Mouse (Mus musculus): ENCODE results near the gene Tnip1. TPM values are rescaled to one million over a fixed set of nuclear protein-coding genes. Genes with fewer than 3 reads are reported as not detected.

Gene Tnip1
- polyA plus RNA-seq, 1 experiment = 69.0 TPM

GRCm38 (mm10) chr11:54987974-54988373 is 25.3 kb upstream of the Tnip1 start:
- Histone ChIP-seq H3K9me3 (no peaks in the 10 kb centered on the region), H3K36me3 (replicated peaks; ENCODE audit: low read length) (no peaks in the 10 kb centered on the region), H3K27me3 (replicated peaks) (peaks cover 24% of the 10 kb centered on the region), H3K4me3 (replicated peaks) (no peak overlapping the region), H3K4me1 (peaks cover 22% of the 10 kb centered on the region)
- no peak for TF ChIP-seq GATA1 (IDR thresholded peaks at IDR 0.05; ENCODE audit: borderline replicate concordance, low read length)
- no peak for TF ChIP-seq FLI1 (IDR thresholded peaks at IDR 0.05; ENCODE audit: low read length)

- H3K36me3 ChIP-seq (replicated peaks; ENCODE audit: low read length) = peaks cover 8% of the 10 kb centered on the region
- H3K4me1 ChIP-seq = peaks cover 20% of the 10 kb centered on the region
- TF ChIP-seq FLI1 (IDR thresholded peaks at IDR 0.05; ENCODE audit: low read length) = no peak
- no peak overlapping the region for H3K4me3 ChIP-seq (replicated peaks)
- peaks cover 12% of the 10 kb centered on the region for H3K27me3 ChIP-seq (replicated peaks)
- no peaks in the 10 kb centered on the region for H3K9me3 ChIP-seq
These were observed 22.4 kb upstream of the Tnip1 start for GRCm38 (mm10) chr11:54985086-54985485.

GRCm38 (mm10) chr11:54984581-54984980 is 21.9 kb upstream of the Tnip1 start:
- Histone ChIP-seq H3K4me1 (peaks cover 22% of the 10 kb centered on the region), H3K27me3 (replicated peaks) (peaks cover 11% of the 10 kb centered on the region), H3K36me3 (replicated peaks; ENCODE audit: low read length) (peaks cover 8% of the 10 kb centered on the region), H3K9me3 (no peaks in the 10 kb centered on the region), H3K4me3 (replicated peaks) (no peak overlapping the region)
- TF ChIP-seq FLI1 (IDR thresholded peaks at IDR 0.05; ENCODE audit: low read length) (no peak), GATA1 (IDR thresholded peaks at IDR 0.05; ENCODE audit: borderline replicate concordance, low read length) (no peak)

GRCm38 (mm10) chr11:54984085-54984484 is 21.4 kb upstream of the Tnip1 start:
- Histone ChIP-seq H3K9me3 (no peaks in the 10 kb centered on the region), H3K36me3 (replicated peaks; ENCODE audit: low read length) (peaks cover 13% of the 10 kb centered on the region)

GRCm38 (mm10) chr11:54982520-54982919 is 19.8 kb upstream of the Tnip1 start:
- H3K36me3 ChIP-seq (replicated peaks; ENCODE audit: low read length) = peaks cover 15% of the 10 kb centered on the region
- H3K4me3 ChIP-seq (replicated peaks) = no peak overlapping the region
- H3K4me1 ChIP-seq = peaks cover 36% of the 10 kb centered on the region
- H3K27me3 ChIP-seq (replicated peaks) = peaks cover 8% of the 10 kb centered on the region
- no peak for TF ChIP-seq FLI1 (IDR thresholded peaks at IDR 0.05; ENCODE audit: low read length)
- no peak for TF ChIP-seq GATA1 (IDR thresholded peaks at IDR 0.05; ENCODE audit: borderline replicate concordance, low read length)
- no peaks in the 10 kb centered on the region for H3K9me3 ChIP-seq

More at GRCm38 (mm10) chr11:54984085-54984484, 21.4 kb upstream of the Tnip1 start:
- Histone ChIP-seq H3K27me3 (replicated peaks) (peaks cover 9% of the 10 kb centered on the region), H3K4me1 (peaks cover 26% of the 10 kb centered on the region), H3K4me3 (replicated peaks) (no peak overlapping the region)
- no peak for TF ChIP-seq GATA1 (IDR thresholded peaks at IDR 0.05; ENCODE audit: borderline replicate concordance, low read length)
- no peak for TF ChIP-seq FLI1 (IDR thresholded peaks at IDR 0.05; ENCODE audit: low read length)

GRCm38 (mm10) chr11:54981630-54982029 is 18.9 kb upstream of the Tnip1 start:
- Histone ChIP-seq H3K36me3 (replicated peaks; ENCODE audit: low read length) (peaks cover 15% of the 10 kb centered on the region), H3K9me3 (no peaks in the 10 kb centered on the region)
- TF ChIP-seq GATA1 (IDR thresholded peaks at IDR 0.05; ENCODE audit: borderline replicate concordance, low read length) (no peak), FLI1 (IDR thresholded peaks at IDR 0.05; ENCODE audit: low read length) (no peak)

GRCm38 (mm10) chr11:54977385-54977937 is 14.7 kb upstream of the Tnip1 start:
- no peak for TF ChIP-seq FLI1 (IDR thresholded peaks at IDR 0.05; ENCODE audit: low read length)
- TF ChIP-seq GATA1 (IDR thresholded peaks at IDR 0.05; ENCODE audit: borderline replicate concordance, low read length) = no peak
- peaks cover 72% of the 10 kb centered on the region for H3K4me1 ChIP-seq
- H3K27me3 ChIP-seq (replicated peaks) = no peaks in the 10 kb centered on the region
- no peaks in the 10 kb centered on the region for H3K9me3 ChIP-seq
- peaks cover 15% of the 10 kb centered on the region for H3K36me3 ChIP-seq (replicated peaks; ENCODE audit: low read length)
- no peak overlapping the region for H3K4me3 ChIP-seq (replicated peaks)

More at GRCm38 (mm10) chr11:54981630-54982029, 18.9 kb upstream of the Tnip1 start:
- peaks cover 8% of the 10 kb centered on the region for H3K27me3 ChIP-seq (replicated peaks)
- peaks cover 45% of the 10 kb centered on the region for H3K4me1 ChIP-seq
- no peak overlapping the region for H3K4me3 ChIP-seq (replicated peaks)

GRCm38 (mm10) chr11:54976351-54976750 is 13.6 kb upstream of the Tnip1 start:
- Histone ChIP-seq H3K4me3 (replicated peaks) (no peak overlapping the region), H3K9me3 (no peaks in the 10 kb centered on the region), H3K27me3 (replicated peaks) (no peaks in the 10 kb centered on the region), H3K4me1 (peaks cover 83% of the 10 kb centered on the region), H3K36me3 (replicated peaks; ENCODE audit: low read length) (peaks cover 9% of the 10 kb centered on the region)
- TF ChIP-seq FLI1 (IDR thresholded peaks at IDR 0.05; ENCODE audit: low read length) = no peak
- no peak for TF ChIP-seq GATA1 (IDR thresholded peaks at IDR 0.05; ENCODE audit: borderline replicate concordance, low read length)

GRCm38 (mm10) chr11:54975756-54976155 is 13.0 kb upstream of the Tnip1 start:
- TF ChIP-seq FLI1 (IDR thresholded peaks at IDR 0.05; ENCODE audit: low read length) (no peak), GATA1 (IDR thresholded peaks at IDR 0.05; ENCODE audit: borderline replicate concordance, low read length) (no peak)
- Histone ChIP-seq H3K9me3 (no peaks in the 10 kb centered on the region), H3K4me3 (replicated peaks) (peak overlapping the region; percentile 38), H3K27me3 (replicated peaks) (no peaks in the 10 kb centered on the region), H3K36me3 (replicated peaks; ENCODE audit: low read length) (peaks cover 7% of the 10 kb centered on the region), H3K4me1 (peaks cover 84% of the 10 kb centered on the region)

- peaks cover 88% of the 10 kb centered on the region for H3K4me1 ChIP-seq
- TF ChIP-seq FLI1 (IDR thresholded peaks at IDR 0.05; ENCODE audit: low read length) (no peak), GATA1 (IDR thresholded peaks at IDR 0.05; ENCODE audit: borderline replicate concordance, low read length) (no peak)
- H3K36me3 ChIP-seq (replicated peaks; ENCODE audit: low read length) = peaks cover 7% of the 10 kb centered on the region
- no peaks in the 10 kb centered on the region for H3K9me3 ChIP-seq
- H3K4me3 ChIP-seq (replicated peaks) = peak overlapping the region; percentile 74
- H3K27me3 ChIP-seq (replicated peaks) = no peaks in the 10 kb centered on the region
These were observed 12.6 kb upstream of the Tnip1 start for GRCm38 (mm10) chr11:54975340-54975739.

Data from megakaryocyte, embryonic 14.5 days (primary cell).